Mouse (Mus musculus) c-Kit-positive CD71-positive TER-119-positive erythroid progenitor cells, embryonic 14.5 days (primary cell): ENCODE data around the gene Prkag2.
A peak's percentile ranks its signal among the peaks of the same experiment; 100 is the strongest.

Experiments used
- DNase-seq: peaks from one replicate; pipeline ENCODE4 v3.0.0-alpha.2; 2013; ENCODE audit warnings: low spot score

The Prkag2 gene

GRCm38 (mm10) chr5:25047670-25048069 lies 52.8 kb downstream of the Prkag2 start:
- DNase-seq = no peak

- DNase-seq = no peak
These were observed 53.7 kb downstream of the Prkag2 start for GRCm38 (mm10) chr5:25046762-25047161.

- no peak for DNase-seq
These were observed 56.4 kb downstream of the Prkag2 start for GRCm38 (mm10) chr5:25044007-25044406.

- DNase-seq = no peak
These were observed 58.5 kb downstream of the Prkag2 start for GRCm38 (mm10) chr5:25041947-25042346.

- no peak for DNase-seq
These were observed 59.1 kb downstream of the Prkag2 start for GRCm38 (mm10) chr5:25041307-25041706.

GRCm38 (mm10) chr5:25040903-25041302 lies 59.5 kb downstream of the Prkag2 start:
- DNase-seq = no peak

- no peak for DNase-seq
These were observed 61.6 kb downstream of the Prkag2 start for GRCm38 (mm10) chr5:25038827-25039226.

- no peak for DNase-seq
These were observed 65.1 kb downstream of the Prkag2 start for GRCm38 (mm10) chr5:25035391-25035790.

- no peak for DNase-seq
These were observed 69.0 kb downstream of the Prkag2 start for GRCm38 (mm10) chr5:25031456-25031856.

- no peak for DNase-seq
These were observed 69.4 kb downstream of the Prkag2 start for GRCm38 (mm10) chr5:25031037-25031436.

- DNase-seq = peak; percentile 22
These were observed 70.2 kb downstream of the Prkag2 start for GRCm38 (mm10) chr5:25030276-25030681.

- no peak for DNase-seq
These were observed 72.8 kb downstream of the Prkag2 start for GRCm38 (mm10) chr5:25027673-25028072.

- no peak for DNase-seq
These were observed 75.0 kb downstream of the Prkag2 start for GRCm38 (mm10) chr5:25025309-25026019.

GRCm38 (mm10) chr5:25022904-25023303 lies 77.5 kb downstream of the Prkag2 start:
- DNase-seq = peak; percentile 22

- no peak for DNase-seq
These were observed 81.2 kb downstream of the Prkag2 start for GRCm38 (mm10) chr5:25019221-25019620.

GRCm38 (mm10) chr5:25012134-25012533 lies 88.3 kb downstream of the Prkag2 start:
- no peak for DNase-seq

GRCm38 (mm10) chr5:25011019-25011485 lies 89.4 kb downstream of the Prkag2 start:
- DNase-seq = peak; percentile 75

- DNase-seq = peak; percentile 65
These were observed 90.0 kb downstream of the Prkag2 start for GRCm38 (mm10) chr5:25010438-25010892.

- DNase-seq = no peak
These were observed 90.7 kb downstream of the Prkag2 start for GRCm38 (mm10) chr5:25009770-25010169.

GRCm38 (mm10) chr5:25008966-25009365 lies 91.5 kb downstream of the Prkag2 start:
- no peak for DNase-seq

- peak; percentile 61 for DNase-seq
These were observed 93.6 kb downstream of the Prkag2 start for GRCm38 (mm10) chr5:25006848-25007247.

- no peak for DNase-seq
These were observed 94.8 kb downstream of the Prkag2 start for GRCm38 (mm10) chr5:25005532-25006129.

- no peak for DNase-seq
These were observed 99.0 kb downstream of the Prkag2 start for GRCm38 (mm10) chr5:25001391-25001794.

GRCm38 (mm10) chr5:24999351-24999750 lies 101.1 kb downstream of the Prkag2 start:
- no peak for DNase-seq
